Mouse (Mus musculus) liver, adult 2 months (tissue): Measurements from ENCODE around the gene Ypel3. TPM values are rescaled to one million over a fixed set of nuclear protein-coding genes. Genes with fewer than 3 reads are reported as not detected.
A peak's percentile ranks its signal among the peaks of the same experiment; 100 is the strongest.
"Not testable (repeated sequence)": the region's sequence is repeated elsewhere in the genome, so short reads cannot be mapped to it uniquely, and the experiment has no call there.

Experiments
- DNase-seq: peaks from one replicate; pipeline ENCODE4 v3.0.0-alpha.2; 2011; ENCODE audit warnings: low read depth, low spot score; ENCODE audit errors: extremely low read depth
- H3K27ac ChIP-seq: fragments of 200-500 bp; replicated peaks from 2 replicates; pipeline ENCODE4 v1.5.1; 2012; ENCODE audit warnings: low read depth, mild to moderate bottlenecking, control low read depth, inconsistent platforms, low read length; ENCODE audit not compliant: insufficient read depth
- H3K27me3 ChIP-seq: fragments of 200-500 bp; 2 replicates; pipeline ENCODE4 v1.6.1; 2012; ENCODE audit warnings: mild to moderate bottlenecking, moderate library complexity, low read length, inconsistent platforms; ENCODE audit not compliant: control insufficient read depth, insufficient read depth
- H3K36me3 ChIP-seq: fragments of 200-500 bp; 2 replicates; pipeline ENCODE4 v1.6.1; 2012; ENCODE audit warnings: low read length, inconsistent platforms; ENCODE audit not compliant: control insufficient read depth, insufficient read depth
- H3K4me1 ChIP-seq: fragments of 200-500 bp; 2 replicates; pipeline ENCODE4 v1.6.1; 2011; ENCODE audit warnings: low read length; ENCODE audit not compliant: control insufficient read depth, insufficient read depth
- H3K4me3 ChIP-seq: fragments of 200-500 bp; 2 replicates; pipeline ENCODE4 v1.5.1; 2011; ENCODE audit warnings: low read depth, mild to moderate bottlenecking, control low read depth, low read length, moderate library complexity; ENCODE audit not compliant: insufficient read depth
- H3K79me2 ChIP-seq: fragments of 200-500 bp; 2 replicates; pipeline ENCODE4 v1.6.1; 2012; ENCODE audit warnings: inconsistent platforms, mild to moderate bottlenecking, low read length, moderate library complexity; ENCODE audit not compliant: control insufficient read depth, insufficient read depth
- H3K9ac ChIP-seq: fragments of 200-500 bp; 2 replicates; pipeline ENCODE4 v1.6.1; 2012; ENCODE audit warnings: low read depth, mild to moderate bottlenecking, control low read depth, inconsistent platforms, low read length
- CTCF ChIP-seq: fragments of 200-500 bp; IDR thresholded peaks from 2 replicates; pipeline ENCODE4 v1.5.1; 2011; ENCODE audit warnings: low read depth, low read length, control low read depth
- POLR2A ChIP-seq: fragments of 200-500 bp; IDR thresholded peaks from 2 replicates; pipeline ENCODE4 v1.6.1; 2011; ENCODE audit warnings: low read length, control low read depth; ENCODE audit not compliant: insufficient read depth; ENCODE audit errors: extremely low read depth
- WGBS: fragments of 180-500 bp; shearing (Covaris S2); methylation state at CpG from one replicate; pipeline ENCODE4 v1.1.7; 2018; 5-methylcytosine and 5-hydroxymethylcytosine counted together
- polyA plus RNA-seq: library from polyadenylated mRNA; depleted of rRNA; stranded (reverse); fragments of >200 nt; gene quantifications from 2 replicates; pipeline ENCODE4 v1.2.3, GENCODE M21; 2012; rRNA removed
- total RNA-seq: library from RNA; depleted of rRNA; stranded (reverse); fragments of >200 nt; gene quantifications from 2 replicates; pipeline ENCODE4 v1.2.3, GENCODE M21; 2014; rRNA removed

The Ypel3 gene
- total RNA-seq: 26.4 and 35.2 TPM in 2 replicates
- polyA plus RNA-seq: 119 and 144 TPM in 2 replicates

- DNase-seq: peak; percentile 83
- Histone ChIP-seq H3K9ac (peak within 1 kb of the TSS; percentile 99), H3K27me3 (no peaks in the 10 kb centered on the region), H3K36me3 (no peaks in the 10 kb centered on the region; the same call in 1 of the 2 replicates), H3K4me3 (peak within 1 kb of the TSS; percentile 92), H3K79me2 (peaks cover 6% of the 10 kb centered on the region; the same call in 1 of the 2 replicates), H3K4me1 (peaks cover 21% of the 10 kb centered on the region), H3K27ac (peak within 1 kb of the TSS; percentile 87)
- under 1% methylated on average over 36 of the region's 37 CpGs for WGBS
- TF ChIP-seq CTCF (no peak), POLR2A (peak; percentile 73)
Measured at GRCm38 (mm10) chr7:126776598-126777057, at the start of gene Ypel3. TSS of gene Ypel3 (plus strand) at chr7:126776955.

- H3K27ac ChIP-seq, H3K9ac ChIP-seq, H3K4me1 ChIP-seq, H3K4me3 ChIP-seq, DNase-seq, H3K79me2 ChIP-seq, H3K27me3 ChIP-seq, H3K36me3 ChIP-seq: not testable (repeated sequence)
- WGBS: 70% methylated on average over 4 of the region's 4 CpGs
Measured at GRCm38 (mm10) chr7:126730256-126730789, 46.4 kb upstream of the Ypel3 start.

GRCm38 (mm10) chr7:126736122-126736521, 40.6 kb upstream of the Ypel3 start:
- no peaks in the 10 kb centered on the region for H3K79me2 ChIP-seq
- H3K36me3 ChIP-seq: no peaks in the 10 kb centered on the region
- H3K27me3 ChIP-seq: no peaks in the 10 kb centered on the region
- no peak overlapping the region for H3K27ac ChIP-seq
- DNase-seq: no peak
- WGBS: 57% methylated on average over 8 of the region's 8 CpGs
- H3K4me3 ChIP-seq: no peak overlapping the region
- no peak for TF ChIP-seq POLR2A
- TF ChIP-seq CTCF: no peak
- no peak overlapping the region for H3K9ac ChIP-seq
- no peaks in the 10 kb centered on the region; the same call in 1 of the 2 replicates for H3K4me1 ChIP-seq

- no peaks in the 10 kb centered on the region for H3K27me3 ChIP-seq
- H3K36me3 ChIP-seq: no peaks in the 10 kb centered on the region
- WGBS: 85% methylated on average over 17 of the region's 17 CpGs
- DNase-seq: no peak
- no peak for TF ChIP-seq CTCF
- no peak for TF ChIP-seq POLR2A
- H3K27ac ChIP-seq: no peak overlapping the region
- H3K79me2 ChIP-seq: no peaks in the 10 kb centered on the region
- no peak overlapping the region for H3K4me3 ChIP-seq
- no peak overlapping the region for H3K9ac ChIP-seq
- H3K4me1 ChIP-seq: no peaks in the 10 kb centered on the region; the same call in 1 of the 2 replicates
Measured at GRCm38 (mm10) chr7:126739551-126739950, 37.2 kb upstream of the Ypel3 start.

- H3K79me2 ChIP-seq: no peaks in the 10 kb centered on the region
- no peaks in the 10 kb centered on the region for H3K36me3 ChIP-seq
- H3K9ac ChIP-seq: no peak overlapping the region
- H3K4me3 ChIP-seq: no peak overlapping the region
- H3K27ac ChIP-seq: no peak overlapping the region
- H3K4me1 ChIP-seq: no peaks in the 10 kb centered on the region; the same call in 1 of the 2 replicates
- 79% methylated on average over 13 of the region's 13 CpGs for WGBS
- no peak for DNase-seq
- H3K27me3 ChIP-seq: no peaks in the 10 kb centered on the region
- no peak for TF ChIP-seq POLR2A
- TF ChIP-seq CTCF: no peak
Measured at GRCm38 (mm10) chr7:126740132-126740735, 36.5 kb upstream of the Ypel3 start.

- Histone ChIP-seq H3K4me3 (no peak overlapping the region), H3K9ac (no peak overlapping the region), H3K36me3 (no peaks in the 10 kb centered on the region), H3K27me3 (no peaks in the 10 kb centered on the region), H3K4me1 (peaks cover 2% of the 10 kb centered on the region), H3K27ac (no peak overlapping the region), H3K79me2 (no peaks in the 10 kb centered on the region)
- 81% methylated on average over 5 of the region's 5 CpGs for WGBS
- no peak for TF ChIP-seq POLR2A
- TF ChIP-seq CTCF: no peak
- DNase-seq: no peak
Measured at GRCm38 (mm10) chr7:126740977-126741376, 35.8 kb upstream of the Ypel3 start.
